Mouse (Mus musculus) frontal cortex, postnatal 14 days (tissue): ENCODE data around the gene Fastkd2.

Source experiments
- DNase-seq, 2 experiments: peaks; one replicate each; pipeline ENCODE4 v3.0.0; 2022; ENCODE audit warnings: low spot score in 2 of 2

The Fastkd2 gene

GRCm38 (mm10) chr1:63730240-63730771, at the start of gene Fastkd2, which contains the start of gene Mdh1b:
Fastkd2 (plus strand) TSS chr1:63730614.
Mdh1b (minus strand) TSS chr1:63730318.
- DNase-seq = peak; percentile 86 to 88

- DNase-seq = no peak
Observed at GRCm38 (mm10) chr1:63686827-63687226, 43.6 kb upstream of the Fastkd2 start, which contains the start of gene Dytn. Dytn (minus strand) TSS chr1:63686927.

GRCm38 (mm10) chr1:63696861-63697260, 33.6 kb upstream of the Fastkd2 start:
- DNase-seq = no peak

- DNase-seq = no peak
Observed at GRCm38 (mm10) chr1:63705733-63706132, 24.7 kb upstream of the Fastkd2 start.

- DNase-seq = no peak
Observed at GRCm38 (mm10) chr1:63708876-63709275, 21.5 kb upstream of the Fastkd2 start.

- no peak for DNase-seq
Observed at GRCm38 (mm10) chr1:63720161-63720560, 10.3 kb upstream of the Fastkd2 start.

- no peak for DNase-seq
Observed at GRCm38 (mm10) chr1:63729796-63730195, 618 bp upstream of the Fastkd2 start.

- DNase-seq = no peak
Observed at GRCm38 (mm10) chr1:63756005-63756404, 25.6 kb downstream of the Fastkd2 start.

- peak; percentile 37 to 52 for DNase-seq
Observed at GRCm38 (mm10) chr1:63763212-63763694, 32.8 kb downstream of the Fastkd2 start.

- no peak for DNase-seq
Observed at GRCm38 (mm10) chr1:63763881-63764386, 33.5 kb downstream of the Fastkd2 start.

GRCm38 (mm10) chr1:63764395-63764794, 34.0 kb downstream of the Fastkd2 start:
- DNase-seq = no peak

GRCm38 (mm10) chr1:63768112-63768511, 37.7 kb downstream of the Fastkd2 start:
- DNase-seq = no peak

GRCm38 (mm10) chr1:63769167-63769566, 38.8 kb downstream of the Fastkd2 start, which contains the start of gene 4933402D24Rik:
4933402D24Rik (minus strand) TSS chr1:63769267.
- DNase-seq = no peak

- peak in 1 of 2 experiments; percentile 34 for DNase-seq
Observed at GRCm38 (mm10) chr1:63770309-63770708, 39.9 kb downstream of the Fastkd2 start.

GRCm38 (mm10) chr1:63776396-63776795, 46.0 kb downstream of the Fastkd2 start:
- no peak for DNase-seq

GRCm38 (mm10) chr1:63776902-63777630, 46.7 kb downstream of the Fastkd2 start:
- no peak for DNase-seq

- no peak for DNase-seq
Observed at GRCm38 (mm10) chr1:63794326-63794725, 63.9 kb downstream of the Fastkd2 start.
